Mouse (Mus musculus) layer of hippocampus, adult 9-10 months (tissue): ENCODE results near the gene Dpysl5.
A peak's percentile ranks its signal among the peaks of the same experiment; 100 is the strongest.

ENCODE experiments used
- DNase-seq: peaks from one replicate; pipeline ENCODE4 v3.0.0; 2022; ENCODE audit warnings: low spot score

Dpysl5 gene

GRCm38 (mm10) chr5:30709744-30710383 lies 1.5 kb upstream of the Dpysl5 start:
- peak; percentile 73 for DNase-seq

GRCm38 (mm10) chr5:30710486-30710885 lies 878 bp upstream of the Dpysl5 start:
- no peak for DNase-seq

- DNase-seq, result no peak
These were observed 632 bp downstream of the Dpysl5 start for GRCm38 (mm10) chr5:30712002-30712390.

- DNase-seq, result no peak
These were observed 1.3 kb downstream of the Dpysl5 start for GRCm38 (mm10) chr5:30712441-30713298.

GRCm38 (mm10) chr5:30713299-30713675 lies 1.9 kb downstream of the Dpysl5 start:
- no peak for DNase-seq

GRCm38 (mm10) chr5:30713691-30714090 lies 2.3 kb downstream of the Dpysl5 start:
- no peak for DNase-seq

- DNase-seq, result no peak
These were observed 4.9 kb downstream of the Dpysl5 start for GRCm38 (mm10) chr5:30716311-30716710.

GRCm38 (mm10) chr5:30717506-30717905 lies 6.1 kb downstream of the Dpysl5 start:
- DNase-seq, result no peak

GRCm38 (mm10) chr5:30717991-30718703 lies 6.8 kb downstream of the Dpysl5 start:
- DNase-seq, result no peak

GRCm38 (mm10) chr5:30721935-30722334 lies 10.6 kb downstream of the Dpysl5 start:
- DNase-seq, result no peak

GRCm38 (mm10) chr5:30726151-30726693 lies 14.9 kb downstream of the Dpysl5 start:
- no peak for DNase-seq

- DNase-seq, result no peak
These were observed 21.1 kb downstream of the Dpysl5 start for GRCm38 (mm10) chr5:30732511-30732910.

GRCm38 (mm10) chr5:30734666-30735065 lies 23.3 kb downstream of the Dpysl5 start:
- DNase-seq, result no peak

GRCm38 (mm10) chr5:30738127-30738828 lies 26.9 kb downstream of the Dpysl5 start:
- no peak for DNase-seq

- no peak for DNase-seq
These were observed 28.2 kb downstream of the Dpysl5 start for GRCm38 (mm10) chr5:30739595-30739994.

GRCm38 (mm10) chr5:30749582-30750311 lies 38.4 kb downstream of the Dpysl5 start:
- DNase-seq, result no peak

GRCm38 (mm10) chr5:30751071-30751470 lies 39.7 kb downstream of the Dpysl5 start:
- no peak for DNase-seq

- no peak for DNase-seq
These were observed 41.8 kb downstream of the Dpysl5 start for GRCm38 (mm10) chr5:30753128-30753527.

- no peak for DNase-seq
These were observed 43.9 kb downstream of the Dpysl5 start for GRCm38 (mm10) chr5:30755215-30755614.

GRCm38 (mm10) chr5:30762815-30763510 lies 51.6 kb downstream of the Dpysl5 start:
- no peak for DNase-seq

- DNase-seq, result no peak
These were observed 52.1 kb downstream of the Dpysl5 start for GRCm38 (mm10) chr5:30763511-30763830.
